Mouse (Mus musculus): ENCODE measurements around the gene Agap3.

Gene Agap3

DNA sequence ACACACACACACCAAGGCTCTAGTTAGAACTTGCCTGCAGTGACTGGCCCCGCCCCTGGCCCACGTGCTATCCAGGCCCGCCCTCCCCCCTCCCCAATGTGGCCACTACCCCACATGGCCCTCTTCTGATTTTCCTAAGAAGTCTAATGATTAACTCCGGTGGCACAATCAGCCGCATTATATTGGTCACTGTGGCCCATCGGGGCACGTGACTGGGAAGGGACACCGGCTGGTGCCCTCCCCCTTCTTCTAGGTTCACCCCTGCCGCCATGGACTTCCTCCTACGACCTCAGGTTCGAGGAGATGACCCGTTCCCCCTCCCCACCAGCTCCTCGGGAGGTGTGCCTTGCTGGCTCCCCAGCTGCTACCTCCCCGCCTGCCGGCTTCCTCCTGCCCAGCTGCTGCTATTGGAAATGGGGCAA lies 24.0 kb upstream of the Agap3 start:
- DNase-seq (ENCODE audit: extremely low read depth, insufficient read length, low spot score) = no peak

GRCm38 (mm10) chr5:24428596-24428995 lies 23.4 kb upstream of the Agap3 start:
- DNase-seq (ENCODE audit: extremely low read depth, insufficient read length, low spot score) = no peak

DNA sequence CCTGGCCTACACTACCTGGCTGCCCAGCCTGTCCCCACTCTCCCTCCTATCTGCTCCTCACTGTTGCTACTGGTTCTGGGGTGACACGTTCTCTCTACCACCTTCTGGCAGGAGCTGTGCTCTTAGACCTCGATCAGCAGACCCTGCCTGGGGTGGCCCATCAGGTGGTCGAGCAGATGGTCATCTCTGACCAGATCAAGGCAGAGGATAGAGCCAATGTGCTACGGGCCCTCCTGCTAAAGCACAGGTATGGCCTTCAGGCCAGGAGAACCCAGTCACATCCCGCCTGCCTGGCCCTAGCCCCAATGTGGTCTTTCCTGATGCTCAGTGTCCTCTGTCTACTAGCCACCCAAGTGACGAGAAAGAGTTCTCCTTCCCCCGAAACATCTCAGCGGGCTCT lies 18.0 kb upstream of the Agap3 start:
- DNase-seq (ENCODE audit: extremely low read depth, insufficient read length, low spot score) = no peak

DNA sequence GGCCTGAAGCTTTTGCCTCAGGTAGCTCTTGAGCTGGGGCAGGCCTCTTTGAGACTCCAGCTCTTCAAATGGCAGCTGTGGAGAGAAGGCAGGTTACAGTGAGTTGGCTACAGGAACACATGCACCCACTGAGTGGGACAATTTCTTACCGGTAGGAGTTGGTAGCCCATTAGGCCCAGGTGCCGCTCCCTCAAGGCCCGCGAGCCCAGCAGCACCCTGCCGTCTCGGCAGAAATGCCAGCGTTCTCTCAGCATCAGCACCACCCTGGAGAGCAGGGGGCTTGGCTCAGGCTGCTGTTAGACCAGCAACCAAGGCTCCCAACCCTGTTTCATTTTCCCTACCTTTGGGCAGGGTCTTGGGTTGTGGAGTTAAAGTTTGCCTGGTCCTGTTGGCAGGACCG lies 10.8 kb upstream of the Agap3 start:
- DNase-seq (ENCODE audit: extremely low read depth, insufficient read length, low spot score) = no peak

DNA sequence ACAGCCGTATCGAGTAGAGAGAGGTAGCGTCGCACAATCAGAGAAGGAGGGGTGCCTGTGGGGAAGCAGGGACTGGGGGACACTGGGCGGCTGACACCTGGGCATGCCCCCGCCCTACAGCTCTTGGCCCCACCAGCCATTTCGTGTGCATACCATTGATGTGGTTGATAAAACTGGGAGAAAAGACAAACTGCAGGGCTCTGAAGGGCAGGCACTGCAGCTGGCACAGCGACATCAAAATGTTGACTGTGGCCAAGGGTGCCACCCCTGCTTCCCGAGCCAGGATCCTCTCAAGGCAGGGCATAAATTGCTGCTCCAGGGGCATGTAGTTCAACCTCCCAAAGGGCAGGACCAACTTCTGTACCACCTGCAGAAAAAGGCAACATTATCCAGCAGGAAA lies 9.9 kb upstream of the Agap3 start:
- DNase-seq (ENCODE audit: extremely low read depth, insufficient read length, low spot score) = no peak

DNA sequence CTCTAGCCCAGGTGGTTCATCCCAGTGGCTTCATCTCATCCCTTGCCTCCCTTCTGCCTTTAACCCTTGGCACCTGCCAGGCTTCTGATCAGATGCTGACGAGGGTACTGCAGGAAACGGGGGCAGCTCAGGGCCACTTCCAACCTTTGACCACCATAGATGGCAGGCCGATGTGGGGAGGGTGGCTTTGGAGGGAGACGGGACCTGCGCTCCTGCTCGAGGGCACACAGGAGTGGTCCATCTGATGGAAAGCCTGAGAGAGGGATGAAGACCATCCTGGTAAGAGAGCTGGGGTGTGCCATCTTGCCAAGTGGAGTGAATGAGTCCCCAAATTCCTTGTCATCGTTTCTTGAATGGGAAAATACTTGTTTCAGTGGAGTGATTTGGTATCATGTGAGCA lies 8.8 kb upstream of the Agap3 start:
- DNase-seq (ENCODE audit: extremely low read depth, insufficient read length, low spot score) = no peak

DNA sequence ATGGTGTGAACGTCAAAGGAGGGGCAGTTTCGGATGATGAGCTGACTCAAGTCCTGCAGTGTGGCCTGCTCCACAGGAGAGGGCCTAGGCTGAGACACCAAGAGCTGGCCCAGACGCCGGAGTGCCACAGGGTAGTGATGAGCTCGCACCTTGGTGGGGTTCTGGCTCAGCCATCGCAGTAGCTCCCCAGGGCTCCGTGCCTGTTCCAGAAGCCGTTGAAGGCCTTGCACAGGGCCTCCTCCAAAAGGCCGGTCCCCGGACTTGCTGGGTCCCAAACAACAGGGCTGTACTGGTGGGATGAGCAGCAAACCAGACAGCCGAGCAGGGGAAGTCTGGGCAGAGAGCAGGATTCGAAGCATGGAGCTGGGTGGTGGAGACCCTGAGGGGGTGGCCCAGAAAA lies 8.1 kb upstream of the Agap3 start:
- DNase-seq (ENCODE audit: extremely low read depth, insufficient read length, low spot score) = no peak

DNA sequence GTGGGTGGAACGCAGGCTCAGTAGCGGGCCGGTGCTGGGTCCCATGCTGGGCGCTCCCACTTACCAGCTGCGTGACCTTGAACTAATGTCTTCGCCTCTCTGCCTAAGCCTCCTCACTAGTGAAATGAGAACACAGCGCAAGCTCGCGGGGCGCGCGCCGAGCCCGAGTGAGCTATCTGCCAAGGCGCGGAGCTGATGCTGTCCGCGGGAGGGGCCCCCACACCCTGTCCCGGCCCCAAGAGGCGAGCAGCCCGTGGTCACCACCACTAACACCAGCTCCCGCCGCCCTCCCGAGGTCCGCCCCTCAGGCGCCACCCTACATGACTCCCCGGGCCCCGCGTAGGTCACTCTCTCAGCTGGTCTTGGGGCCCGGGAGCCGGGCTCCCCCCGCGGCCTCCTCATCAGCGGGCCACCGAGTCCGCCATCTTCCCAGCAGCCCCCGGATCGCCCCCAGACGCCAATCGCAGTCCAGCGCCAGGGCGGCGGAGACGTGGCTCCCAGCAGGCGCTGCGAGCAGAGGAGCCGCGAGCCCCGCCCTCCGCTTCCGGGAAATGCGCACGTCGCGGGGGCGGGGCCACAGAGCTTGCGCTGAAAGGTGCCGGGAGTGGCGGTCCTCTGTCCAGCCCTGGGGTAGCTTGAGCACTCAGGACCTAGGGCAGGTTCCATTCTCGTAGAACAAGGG lies 7.1 kb upstream of the Agap3 start, which contains the start of gene Fastk:
Gene Fastk (minus strand): TSS at position 542 of the 682 bp plus-strand sequence.
- DNase-seq (ENCODE audit: extremely low read depth, insufficient read length, low spot score) = peak; percentile 90

- DNase-seq (ENCODE audit: extremely low read depth, insufficient read length, low spot score) = no peak
Measured at GRCm38 (mm10) chr5:24445428-24446080, 6.4 kb upstream of the Agap3 start.

DNA sequence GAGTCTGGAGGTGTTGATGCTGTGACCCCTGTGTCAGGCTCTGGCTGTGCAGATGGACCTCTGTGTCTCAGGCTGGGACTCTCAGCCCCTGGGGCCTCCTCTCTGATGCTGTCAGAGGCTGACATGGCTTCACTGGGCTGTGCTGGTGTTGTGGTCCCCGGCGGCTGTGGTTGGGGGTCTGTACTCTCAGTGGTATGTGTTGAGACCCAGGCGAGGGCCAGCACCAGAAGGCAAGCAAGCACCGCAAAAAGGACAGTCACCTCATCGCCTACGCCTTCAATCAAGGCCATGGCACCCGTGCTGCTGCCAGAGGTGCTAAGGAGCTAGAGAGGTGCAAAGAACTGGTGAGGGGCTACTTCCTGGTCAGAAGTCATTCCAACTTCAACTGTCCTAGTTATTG lies 5.3 kb upstream of the Agap3 start:
- DNase-seq (ENCODE audit: extremely low read depth, insufficient read length, low spot score) = no peak

GRCm38 (mm10) chr5:24447624-24448298 lies 4.2 kb upstream of the Agap3 start, which contains the start of gene Tmub1:
Tmub1 (minus strand) TSS chr5:24447854.
- peak; percentile 89 for DNase-seq (ENCODE audit: extremely low read depth, insufficient read length, low spot score)

GRCm38 (mm10) chr5:24451264-24452029 lies 530 bp upstream of the Agap3 start:
- peak; percentile 96 for DNase-seq (ENCODE audit: extremely low read depth, insufficient read length, low spot score)

GRCm38 (mm10) chr5:24452691-24453233 lies 785 bp downstream of the Agap3 start:
- DNase-seq (ENCODE audit: extremely low read depth, insufficient read length, low spot score) = peak; percentile 67

- no peak for DNase-seq (ENCODE audit: extremely low read depth, insufficient read length, low spot score)
Measured at GRCm38 (mm10) chr5:24453283-24453984, 1.5 kb downstream of the Agap3 start.

DNA sequence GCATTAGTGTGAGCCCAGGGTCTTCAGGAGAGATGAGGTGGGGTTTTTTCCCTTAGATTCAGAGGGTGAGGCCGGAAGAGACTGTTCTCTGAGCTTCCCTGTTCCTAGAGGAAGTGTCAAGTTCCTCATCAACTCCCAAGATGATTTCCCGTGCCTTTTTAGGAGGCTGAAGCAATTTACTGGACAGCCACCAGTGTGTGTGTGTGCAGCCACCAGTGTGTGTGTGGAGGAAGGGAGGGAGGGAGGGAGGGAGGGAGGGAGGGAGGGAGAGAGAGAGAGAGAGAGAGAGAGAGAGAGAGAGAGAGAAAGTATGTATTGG lies 2.0 kb downstream of the Agap3 start:
- DNase-seq (ENCODE audit: extremely low read depth, insufficient read length, low spot score) = no peak

- peak; percentile 60 for DNase-seq (ENCODE audit: extremely low read depth, insufficient read length, low spot score)
Measured at GRCm38 (mm10) chr5:24455076-24455475, 3.1 kb downstream of the Agap3 start.

DNA sequence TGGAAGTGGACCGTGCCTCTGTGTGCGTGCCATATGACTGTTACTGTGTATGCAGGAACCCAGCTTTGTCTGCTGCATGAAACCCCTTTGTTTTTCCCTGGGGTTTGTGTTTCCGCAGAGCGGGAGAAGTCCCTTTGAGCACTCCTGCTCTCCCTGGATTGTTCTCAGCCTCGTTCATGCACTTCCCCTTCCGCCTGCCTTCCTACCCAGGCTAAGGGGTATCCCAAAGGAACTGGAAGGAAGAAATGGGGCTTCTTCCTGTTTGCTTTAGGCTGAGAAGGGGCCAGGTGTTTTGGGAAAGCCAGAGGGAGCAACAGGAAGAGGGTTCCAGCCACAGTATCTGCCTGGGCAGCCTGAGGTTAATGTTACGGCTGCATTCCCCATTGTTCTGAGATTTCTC lies 3.6 kb downstream of the Agap3 start:
- no peak for DNase-seq (ENCODE audit: extremely low read depth, insufficient read length, low spot score)

GRCm38 (mm10) chr5:24466762-24467161 lies 14.8 kb downstream of the Agap3 start:
- DNase-seq (ENCODE audit: extremely low read depth, insufficient read length, low spot score) = no peak

- no peak for DNase-seq (ENCODE audit: extremely low read depth, insufficient read length, low spot score)
Measured at GRCm38 (mm10) chr5:24470600-24470999, 18.6 kb downstream of the Agap3 start.

DNA sequence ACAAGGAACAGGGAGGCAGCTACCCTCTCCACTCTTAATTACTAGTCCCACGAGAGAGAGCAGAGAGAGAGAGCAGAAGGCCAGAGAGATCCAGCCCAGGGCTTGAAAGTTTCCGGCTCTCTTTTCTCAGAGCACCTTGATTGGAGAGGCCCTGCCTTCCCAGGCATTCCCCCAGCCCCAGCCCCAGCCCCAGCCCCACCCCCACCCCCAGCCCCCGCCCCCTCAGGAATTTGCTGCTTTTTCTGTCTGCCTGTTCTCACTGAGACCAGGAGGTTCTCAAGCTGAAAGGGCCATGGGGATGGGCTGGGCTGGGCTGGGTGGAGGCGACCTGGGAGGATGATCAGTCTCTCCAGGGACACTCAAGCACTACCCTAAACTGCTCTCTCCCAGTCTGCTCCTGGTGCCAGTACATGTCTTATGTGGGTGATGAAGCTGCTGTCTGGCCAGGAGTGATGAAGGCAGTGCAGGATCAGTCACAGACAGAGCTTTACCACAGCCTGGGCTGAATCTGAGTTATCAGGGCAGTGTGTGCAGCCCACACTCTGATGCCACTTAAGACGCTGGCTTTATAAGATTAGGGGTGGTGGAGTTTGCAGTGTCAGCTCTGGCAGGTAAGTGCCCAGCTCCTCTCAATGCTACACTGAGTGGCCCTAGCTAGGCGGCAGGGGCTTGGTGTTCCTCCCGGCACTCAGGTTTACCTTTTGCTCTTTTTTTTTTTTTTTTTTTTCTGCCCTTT lies 21.1 kb downstream of the Agap3 start:
- no peak for DNase-seq (ENCODE audit: extremely low read depth, insufficient read length, low spot score)

All from 3134 (cell line).